Mouse (Mus musculus): ENCODE results near the gene Zfp319.

- TF ChIP-seq POLR2A (IDR thresholded peaks at IDR 0.05; ENCODE audit: borderline replicate concordance, low read depth, low read length) (peak; percentile 36; the same call in 1 of the 2 replicates), CTCF (IDR thresholded peaks at IDR 0.05; ENCODE audit: low read depth, low read length) (0 out of 2 replicates have a peak, but pooled peaks have one; percentile 23)
Measured at GRCm38 (mm10) chr8:95331720-95332436, at the start of gene Zfp319, which contains the start of gene Usb1.

Data from bone marrow macrophage, adult 2 months (primary cell).